Mouse (Mus musculus) midbrain, embryonic 13.5 days (tissue): ENCODE measurements around the gene Pxmp4. TPM values are rescaled to one million over a fixed set of nuclear protein-coding genes. Genes with fewer than 3 reads are reported as not detected.

Experiments
- ATAC-seq: fragments of 200-750 bp; cut with Nextera tagmentation; 2 replicates; pipeline ENCODE4 v1.8.0; 2017; ENCODE audit warnings: mild to moderate bottlenecking, moderate TSS enrichment, moderate library complexity
- H3K27ac ChIP-seq: fragments of 300-500 bp; sonication (generic); 2 replicates; pipeline ENCODE4 v1.5.1; 2015; ENCODE audit warnings: inconsistent platforms, mild to moderate bottlenecking, moderate library complexity
- H3K27me3 ChIP-seq: fragments of 300-500 bp; sonication (generic); 2 replicates; pipeline ENCODE4 v1.6.1; 2015; ENCODE audit warnings: mild to moderate bottlenecking, inconsistent platforms
- H3K36me3 ChIP-seq: fragments of 300-500 bp; sonication (generic); 2 replicates; pipeline ENCODE4 v1.6.1; 2015; ENCODE audit warnings: mild to moderate bottlenecking, inconsistent platforms
- H3K4me1 ChIP-seq: fragments of 300-500 bp; sonication (generic); replicated peaks from 2 replicates; pipeline ENCODE4 v1.6.1; 2015; ENCODE audit warnings: inconsistent platforms
- H3K4me2 ChIP-seq: fragments of 300-500 bp; sonication (generic); replicated peaks from 2 replicates; pipeline ENCODE4 v1.6.1; 2015; ENCODE audit warnings: moderate library complexity, mild to moderate bottlenecking, inconsistent platforms
- H3K4me3 ChIP-seq: fragments of 300-500 bp; sonication (generic); replicated peaks from 2 replicates; pipeline ENCODE4 v1.5.1; 2015; ENCODE audit warnings: mild to moderate bottlenecking, inconsistent platforms
- H3K9ac ChIP-seq: fragments of 300-500 bp; sonication (generic); replicated peaks from 2 replicates; pipeline ENCODE4 v1.6.1; 2015; ENCODE audit warnings: mild to moderate bottlenecking, inconsistent platforms
- H3K9me3 ChIP-seq: fragments of 300-500 bp; sonication (generic); 2 replicates; pipeline ENCODE4 v1.6.1; 2016; ENCODE audit warnings: mild to moderate bottlenecking, inconsistent platforms
- WGBS: fragments of 180-500 bp; shearing (Covaris S2); methylation state at CpG from one replicate; pipeline ENCODE4 v1.1.7; 2015; 5-methylcytosine and 5-hydroxymethylcytosine counted together
- polyA plus RNA-seq: library from polyadenylated mRNA; unstranded; fragments of >200 nt; fragmentation: Nextera tagmentation; extraction: Ambion mirVana; gene quantifications from 2 replicates; pipeline ENCODE4 v1.2.1, GENCODE M21; 2015

The Pxmp4 gene
- polyA plus RNA-seq, 1 experiment from 2014 or later, result 13.4 TPM

DNA sequence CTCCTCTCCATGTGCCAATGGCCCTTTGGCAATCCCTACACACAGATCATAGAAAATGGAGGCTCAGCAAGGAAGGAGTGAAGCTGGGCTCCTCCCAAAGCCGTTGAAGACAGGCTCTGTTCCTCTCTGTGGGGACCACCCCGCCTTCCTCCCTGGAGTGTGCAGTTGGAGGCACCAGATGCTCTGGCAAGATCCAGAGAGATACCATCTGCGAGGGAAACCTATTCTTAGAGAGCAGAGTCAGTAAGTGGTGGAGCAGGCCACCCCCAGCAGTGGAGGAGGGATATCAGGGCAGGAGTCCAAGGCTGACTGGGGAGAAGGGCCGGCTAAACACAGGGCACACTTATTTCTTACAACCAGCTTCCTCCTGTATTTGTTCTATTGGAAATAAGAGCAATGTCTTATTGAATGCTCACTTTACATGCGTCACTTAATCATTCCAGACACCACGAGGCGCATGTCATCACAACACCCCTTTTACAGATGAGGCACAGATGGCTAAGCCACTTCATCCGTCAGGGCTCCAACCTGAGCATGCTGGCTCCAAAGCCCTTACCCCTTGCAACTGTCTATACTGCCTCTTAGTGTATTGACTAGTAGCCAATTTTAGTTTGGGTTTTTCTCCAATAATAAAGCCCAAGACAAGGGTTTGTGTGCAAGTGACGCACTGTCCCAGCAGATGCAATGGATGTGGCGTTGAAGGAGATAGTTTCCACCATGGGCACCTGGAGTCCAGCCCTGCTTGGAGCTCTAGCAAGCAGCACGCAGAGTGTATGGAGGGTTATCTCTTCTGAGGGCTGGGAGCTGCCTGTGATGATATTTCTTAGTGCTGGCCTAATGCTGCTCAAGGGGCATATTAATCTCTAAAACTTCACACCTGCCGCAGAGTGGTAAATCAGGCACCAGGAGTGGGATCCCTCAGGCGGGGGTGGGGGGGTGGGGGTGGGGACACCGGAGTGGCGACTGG, 19.3 kb downstream of the Pxmp4 start:
- Histone ChIP-seq H3K27ac (peak overlapping the region; percentile 49; the same call in 1 of the 2 replicates), H3K4me1 (peaks cover 28% of the 10 kb centered on the region), H3K4me2 (no peak overlapping the region), H3K27me3 (no peaks in the 10 kb centered on the region), H3K36me3 (0 out of 2 replicates have a peak, but pooled peaks cover 3% of the 10 kb centered on the region), H3K9me3 (no peaks in the 10 kb centered on the region), H3K9ac (no peak overlapping the region), H3K4me3 (no peak overlapping the region)
- ATAC-seq, result peak; percentile 72
- WGBS, result 57% methylated on average over 15 of the region's 15 CpGs

DNA sequence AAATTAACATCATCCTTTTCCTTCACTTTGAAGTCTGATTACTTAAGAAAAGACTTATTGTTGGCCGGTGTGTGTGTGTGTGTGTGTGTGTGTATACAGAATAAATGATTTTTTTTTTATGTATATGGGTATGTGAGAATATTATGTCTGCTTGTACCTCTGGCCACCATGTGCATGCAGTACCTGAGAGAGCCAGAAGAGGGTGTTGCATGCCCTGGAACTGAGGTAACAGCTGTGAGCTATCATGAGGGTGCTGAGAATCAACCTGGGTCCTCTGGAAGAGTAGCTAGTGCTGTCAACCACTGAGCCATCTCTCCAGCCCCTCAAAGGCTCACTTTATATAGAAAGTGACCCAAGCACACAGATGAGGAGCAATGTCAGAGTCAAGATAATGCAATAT, 22.1 kb downstream of the Pxmp4 start:
- ATAC-seq, result no peak
- H3K4me1 ChIP-seq, result peaks cover 44% of the 10 kb centered on the region
- H3K4me3 ChIP-seq, result no peak overlapping the region
- H3K4me2 ChIP-seq, result no peak overlapping the region
- H3K9me3 ChIP-seq, result no peaks in the 10 kb centered on the region
- WGBS, result 100% methylated on average over 1 of the region's 1 CpGs
- H3K27ac ChIP-seq, result no peak overlapping the region
- no peak overlapping the region for H3K9ac ChIP-seq
- H3K27me3 ChIP-seq, result no peaks in the 10 kb centered on the region
- no peaks in the 10 kb centered on the region for H3K36me3 ChIP-seq

DNA sequence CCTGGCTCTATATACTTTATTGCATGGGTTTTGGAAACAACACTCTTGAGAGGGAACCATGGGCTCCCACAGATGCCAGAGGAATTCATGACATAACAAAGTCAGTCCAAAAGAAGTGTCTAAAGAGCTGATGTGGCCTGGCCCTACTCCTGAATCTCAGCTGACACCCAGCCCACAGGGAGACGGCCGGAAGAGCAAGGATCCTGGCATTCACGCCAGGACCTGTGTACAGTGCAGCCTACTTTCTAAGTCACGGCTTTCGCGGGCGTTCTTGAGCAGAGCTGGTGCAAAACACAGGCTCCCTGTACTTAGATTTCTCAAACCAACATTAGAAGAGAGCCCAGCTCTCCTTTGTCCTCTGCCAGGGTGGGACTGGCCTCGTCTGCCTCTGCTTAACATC, 22.9 kb downstream of the Pxmp4 start:
- H3K36me3 ChIP-seq, result no peaks in the 10 kb centered on the region
- H3K4me3 ChIP-seq, result no peak overlapping the region
- H3K9ac ChIP-seq, result no peak overlapping the region
- no peak for ATAC-seq
- 77% methylated on average over 8 of the region's 8 CpGs for WGBS
- H3K27ac ChIP-seq, result no peak overlapping the region
- no peaks in the 10 kb centered on the region for H3K27me3 ChIP-seq
- no peak overlapping the region for H3K4me2 ChIP-seq
- no peaks in the 10 kb centered on the region for H3K9me3 ChIP-seq
- peaks cover 44% of the 10 kb centered on the region for H3K4me1 ChIP-seq

DNA sequence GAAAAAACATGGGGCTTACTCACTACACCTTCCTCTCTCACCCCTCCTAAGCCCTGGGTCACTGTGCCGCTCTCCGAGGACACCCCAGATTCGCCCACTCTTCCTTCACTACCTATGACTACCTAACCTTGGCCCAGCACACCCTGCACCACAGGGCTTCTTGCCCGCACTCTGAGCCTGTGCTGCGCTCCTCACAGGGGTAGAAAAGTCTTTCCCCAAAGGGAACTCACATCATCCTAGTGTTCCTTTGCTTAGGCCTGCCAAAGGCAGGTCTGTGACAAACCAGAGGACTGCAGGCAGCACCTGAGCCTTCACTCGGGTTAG, 25.8 kb downstream of the Pxmp4 start:
- H3K4me2 ChIP-seq, result no peak overlapping the region
- H3K9me3 ChIP-seq, result no peaks in the 10 kb centered on the region
- no peaks in the 10 kb centered on the region for H3K27me3 ChIP-seq
- WGBS, result 44% methylated on average over 6 of the region's 6 CpGs
- H3K9ac ChIP-seq, result no peak overlapping the region
- H3K4me3 ChIP-seq, result no peak overlapping the region
- H3K36me3 ChIP-seq, result no peaks in the 10 kb centered on the region
- peak overlapping the region; percentile 76 for H3K27ac ChIP-seq
- H3K4me1 ChIP-seq, result peaks cover 27% of the 10 kb centered on the region
- peak; percentile 53; the same call in 1 of the 2 replicates for ATAC-seq

DNA sequence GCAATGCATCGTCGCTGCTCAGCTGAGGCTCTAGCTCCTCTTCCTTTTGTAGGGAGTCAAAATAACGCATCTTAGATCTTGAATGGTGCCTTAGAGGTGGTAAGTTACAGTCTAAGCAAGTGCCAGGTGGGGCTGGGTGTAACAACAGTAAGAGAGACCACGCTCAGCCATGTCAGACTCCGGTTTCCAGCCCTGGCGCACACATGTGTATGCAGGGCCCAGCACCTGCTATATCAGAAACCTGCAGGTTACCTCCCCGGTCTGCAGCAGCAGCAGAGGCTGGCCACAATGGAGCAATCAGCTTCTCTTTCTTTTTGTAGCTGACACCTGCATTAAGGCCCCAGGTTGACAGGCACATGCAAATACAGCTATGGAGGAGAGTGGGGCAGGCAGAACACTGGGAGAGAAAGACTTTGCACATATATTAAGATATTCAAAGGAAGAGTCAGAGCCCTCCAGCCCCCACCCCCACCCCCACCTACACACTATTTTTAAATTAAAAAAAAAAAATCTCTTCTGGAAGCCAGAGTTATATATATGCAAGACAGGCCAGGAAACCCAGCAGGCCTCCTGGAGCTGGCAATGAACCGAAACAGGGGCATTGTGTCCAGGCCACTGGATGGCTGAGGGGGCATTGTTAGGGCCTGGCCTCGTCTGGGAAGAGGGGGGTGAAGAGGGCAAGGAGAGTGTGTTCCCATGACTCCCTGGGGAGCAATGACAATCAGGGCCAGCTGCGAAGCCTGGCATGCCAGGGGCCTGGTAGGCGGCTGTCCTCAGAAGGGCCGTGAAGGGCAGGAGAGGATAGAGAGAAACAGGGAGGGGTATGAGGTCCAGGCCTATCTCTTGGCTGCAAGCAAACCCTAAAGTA, 26.4 kb downstream of the Pxmp4 start:
- Histone ChIP-seq H3K27ac (peak overlapping the region; percentile 76), H3K27me3 (no peaks in the 10 kb centered on the region), H3K9ac (0 out of 2 replicates have a peak overlapping the region, but pooled peaks have one; percentile 42), H3K4me3 (no peak overlapping the region), H3K9me3 (no peaks in the 10 kb centered on the region), H3K36me3 (no peaks in the 10 kb centered on the region), H3K4me1 (peaks cover 27% of the 10 kb centered on the region), H3K4me2 (no peak overlapping the region)
- peak; percentile 85 for ATAC-seq
- WGBS, result 18% methylated on average over 12 of the region's 12 CpGs

DNA sequence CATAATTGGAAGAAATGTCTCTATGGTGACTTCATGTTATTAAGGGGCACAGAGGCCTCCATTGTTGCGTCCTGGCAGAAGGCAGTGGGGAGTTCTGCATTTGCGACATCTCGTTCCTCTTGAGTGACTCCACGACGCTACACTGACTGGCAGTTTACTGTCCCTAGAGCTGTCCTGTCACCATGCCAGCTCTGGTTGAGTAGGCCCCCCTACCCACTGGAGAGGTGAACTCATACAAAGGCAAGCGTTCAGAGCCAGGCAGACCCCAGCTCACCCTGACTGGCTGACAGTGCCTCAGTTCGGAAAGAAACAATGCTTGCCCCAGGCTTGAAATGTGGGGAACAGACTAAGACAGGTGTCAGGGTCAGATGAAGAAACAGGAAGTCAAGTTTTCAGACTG, 29.2 kb downstream of the Pxmp4 start:
- Histone ChIP-seq H3K9ac (no peak overlapping the region), H3K9me3 (no peaks in the 10 kb centered on the region), H3K36me3 (no peaks in the 10 kb centered on the region), H3K4me1 (peaks cover 37% of the 10 kb centered on the region), H3K4me2 (no peak overlapping the region), H3K27ac (0 out of 2 replicates have a peak overlapping the region, but pooled peaks have one; percentile 2), H3K27me3 (no peaks in the 10 kb centered on the region), H3K4me3 (no peak overlapping the region)
- ATAC-seq, result no peak
- 46% methylated on average over 7 of the region's 7 CpGs for WGBS

DNA sequence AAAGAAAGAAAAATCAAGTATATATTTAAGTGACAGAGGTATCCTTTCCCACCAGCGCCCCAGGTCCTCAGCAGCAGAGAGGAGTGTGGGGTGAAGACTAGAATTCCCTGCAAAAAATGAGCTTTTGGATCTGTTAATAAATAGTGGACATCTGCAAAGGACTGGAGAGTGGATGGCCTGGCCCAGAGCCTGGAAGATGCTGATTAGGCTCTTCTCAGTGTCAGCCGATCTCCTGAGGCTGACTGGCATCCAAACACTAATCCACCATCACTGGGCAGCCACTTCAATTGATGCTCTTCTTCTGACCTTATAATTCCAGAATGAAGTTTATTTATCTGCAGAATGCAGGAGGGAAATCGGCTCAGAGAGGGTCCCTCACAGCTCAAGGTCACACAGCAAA, 30.5 kb downstream of the Pxmp4 start:
- ATAC-seq, result no peak
- Histone ChIP-seq H3K4me1 (peaks cover 49% of the 10 kb centered on the region), H3K27ac (no peak overlapping the region), H3K4me2 (no peak overlapping the region), H3K9me3 (no peaks in the 10 kb centered on the region), H3K36me3 (no peaks in the 10 kb centered on the region), H3K4me3 (no peak overlapping the region), H3K27me3 (no peaks in the 10 kb centered on the region), H3K9ac (no peak overlapping the region)
- WGBS, result 70% methylated on average over 3 of the region's 3 CpGs

DNA sequence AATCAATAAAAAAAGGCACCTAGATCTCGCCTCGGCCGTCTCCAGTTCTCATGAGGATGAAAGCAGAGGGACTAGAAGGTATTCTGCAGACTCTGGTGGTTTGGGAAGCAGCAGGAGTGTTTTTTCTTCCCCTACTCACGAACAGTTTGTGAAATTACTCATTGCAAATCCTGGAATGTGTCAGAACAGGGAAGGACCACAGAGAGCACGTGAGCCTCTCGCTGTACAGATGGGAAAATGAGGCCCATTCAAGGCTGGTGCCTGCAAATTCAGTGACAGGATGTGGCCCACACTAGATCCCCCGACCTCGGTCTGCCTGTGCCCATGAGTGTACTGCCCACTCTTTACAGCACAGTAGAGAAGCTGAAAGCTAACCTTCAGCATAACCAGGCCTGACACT, 31.5 kb downstream of the Pxmp4 start:
- H3K4me2 ChIP-seq, result no peak overlapping the region
- H3K4me1 ChIP-seq, result peaks cover 49% of the 10 kb centered on the region
- 0 out of 2 replicates have a peak overlapping the region, but pooled peaks have one; percentile 19 for H3K9ac ChIP-seq
- no peaks in the 10 kb centered on the region for H3K9me3 ChIP-seq
- no peak overlapping the region for H3K4me3 ChIP-seq
- no peak for ATAC-seq
- no peaks in the 10 kb centered on the region for H3K27me3 ChIP-seq
- WGBS, result 81% methylated on average over 8 of the region's 8 CpGs
- no peak overlapping the region for H3K27ac ChIP-seq
- no peaks in the 10 kb centered on the region for H3K36me3 ChIP-seq

DNA sequence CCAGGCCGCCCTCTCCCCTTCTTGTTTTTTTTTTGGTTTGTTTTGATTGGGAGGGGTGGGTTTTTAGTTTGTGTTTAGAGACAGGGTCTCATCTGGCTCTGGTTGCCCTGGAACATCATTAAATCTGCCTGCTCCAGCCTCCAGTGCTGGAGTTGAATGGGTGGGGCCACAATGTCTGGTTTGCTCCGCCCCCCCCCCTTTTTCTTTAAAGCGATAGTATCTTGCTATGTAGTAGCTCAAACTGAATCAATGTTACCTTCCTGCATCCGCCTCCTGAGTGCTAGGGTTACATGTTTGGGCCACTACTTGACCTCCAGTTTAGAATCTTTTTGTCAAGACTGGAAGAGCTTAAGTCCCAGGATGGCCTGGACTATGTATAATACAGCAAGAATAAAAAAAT, 32.2 kb downstream of the Pxmp4 start:
- peaks cover 49% of the 10 kb centered on the region for H3K4me1 ChIP-seq
- peak overlapping the region; percentile 11; the same call in 1 of the 2 replicates for H3K27ac ChIP-seq
- H3K27me3 ChIP-seq, result no peaks in the 10 kb centered on the region
- H3K4me3 ChIP-seq, result no peak overlapping the region
- WGBS, result 84% methylated on average over 4 of the region's 4 CpGs
- no peak for ATAC-seq
- H3K9me3 ChIP-seq, result no peaks in the 10 kb centered on the region
- no peak overlapping the region for H3K9ac ChIP-seq
- no peaks in the 10 kb centered on the region for H3K36me3 ChIP-seq
- H3K4me2 ChIP-seq, result no peak overlapping the region

DNA sequence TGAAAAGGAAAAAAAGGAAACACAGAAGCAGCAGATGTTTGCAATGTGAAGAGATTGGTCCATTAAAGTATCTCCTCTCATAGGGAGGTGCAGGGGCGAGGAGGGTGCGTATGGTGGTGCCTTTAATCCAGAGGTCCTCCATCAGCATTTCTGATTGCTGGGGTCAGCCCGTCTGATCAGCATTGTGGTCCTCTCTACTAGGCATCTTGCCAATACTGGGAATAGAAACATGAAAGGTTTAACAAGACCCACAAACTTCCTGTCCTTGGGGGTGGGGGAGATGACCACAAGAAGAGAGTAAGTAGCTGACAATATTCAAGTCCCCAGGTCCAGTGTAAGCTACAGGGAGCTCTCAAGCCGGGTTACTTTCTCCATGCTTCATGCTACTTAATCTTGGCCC, 32.8 kb downstream of the Pxmp4 start:
- peak overlapping the region; percentile 80; the same call in 1 of the 2 replicates for H3K4me3 ChIP-seq
- H3K36me3 ChIP-seq, result no peaks in the 10 kb centered on the region
- no peak for ATAC-seq
- no peaks in the 10 kb centered on the region for H3K9me3 ChIP-seq
- H3K27ac ChIP-seq, result no peak overlapping the region; the same call in 1 of the 2 replicates
- no peaks in the 10 kb centered on the region for H3K27me3 ChIP-seq
- 77% methylated on average over 4 of the region's 4 CpGs for WGBS
- 0 out of 2 replicates have a peak overlapping the region, but pooled peaks have one; percentile 66 for H3K9ac ChIP-seq
- H3K4me2 ChIP-seq, result peak overlapping the region; percentile 90; the same call in 1 of the 2 replicates
- peaks cover 53% of the 10 kb centered on the region for H3K4me1 ChIP-seq

DNA sequence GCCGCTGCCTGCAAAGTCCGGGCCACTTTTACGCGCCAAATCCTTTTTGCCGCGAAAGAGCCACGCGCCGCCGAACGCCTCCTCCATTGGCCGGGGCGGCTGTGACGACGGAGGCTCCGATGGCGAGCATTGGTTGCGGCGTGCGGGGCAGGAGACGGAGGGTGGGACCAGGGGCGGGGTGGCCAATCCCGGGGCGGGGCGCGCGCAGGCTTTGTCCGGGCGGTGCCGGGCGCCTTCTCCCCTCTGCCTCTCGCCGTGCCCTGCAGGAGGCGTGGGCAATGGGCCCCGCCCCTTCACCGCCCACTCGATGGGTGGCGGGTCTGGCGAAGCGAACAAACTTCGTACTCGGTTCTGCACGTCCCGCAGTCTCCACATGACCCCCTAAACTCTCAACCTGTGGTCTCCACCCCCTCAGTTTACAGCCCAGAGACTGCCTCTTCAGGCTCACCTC, 33.6 kb downstream of the Pxmp4 start, which contains the start of gene E2f1:
Gene E2f1 (minus strand): TSS at position 57 of the 451 bp plus-strand sequence.
- no peaks in the 10 kb centered on the region for H3K9me3 ChIP-seq
- under 1% methylated on average over 44 of the region's 44 CpGs for WGBS
- H3K4me2 ChIP-seq, result peak within 1 kb of the TSS; percentile 90
- no peaks in the 10 kb centered on the region for H3K36me3 ChIP-seq
- H3K27ac ChIP-seq, result peak within 1 kb of the TSS; percentile 84
- H3K4me1 ChIP-seq, result peaks cover 61% of the 10 kb centered on the region
- ATAC-seq, result peak; percentile 98
- peak within 1 kb of the TSS; percentile 75 for H3K9ac ChIP-seq
- peak within 1 kb of the TSS; percentile 80 for H3K4me3 ChIP-seq
- H3K27me3 ChIP-seq, result no peaks in the 10 kb centered on the region
